Mouse (Mus musculus): Measurements from ENCODE around the gene Ube2g2.

DNA sequence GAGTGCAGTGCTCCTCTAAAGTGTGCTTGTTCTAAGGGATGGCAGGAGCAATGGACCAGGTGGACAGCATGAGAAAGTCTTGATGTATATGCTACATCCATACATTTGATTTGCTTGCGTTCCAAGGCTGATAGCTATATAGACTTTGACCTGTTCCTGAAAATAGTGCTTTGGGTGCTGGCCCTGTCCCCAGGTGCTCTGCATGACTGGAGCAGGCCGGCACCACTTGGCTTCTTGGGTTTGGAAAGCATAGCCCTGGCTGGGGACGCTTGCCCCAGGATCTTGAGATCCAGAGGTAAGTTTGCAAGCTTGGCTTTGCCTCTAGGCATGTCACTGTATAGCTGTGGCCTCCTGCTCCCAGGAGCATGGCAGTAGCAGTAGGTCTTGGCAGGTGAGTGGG, 35.4 kb upstream of the Ube2g2 start:
- TF ChIP-seq GATA1 (IDR thresholded peaks at IDR 0.05; ENCODE audit: low read length) (no peak), TAL1 (IDR thresholded peaks at IDR 0.05; ENCODE audit: low read length) (no peak)
